Mouse (Mus musculus): ENCODE data around the gene Dip2b.

DNA sequence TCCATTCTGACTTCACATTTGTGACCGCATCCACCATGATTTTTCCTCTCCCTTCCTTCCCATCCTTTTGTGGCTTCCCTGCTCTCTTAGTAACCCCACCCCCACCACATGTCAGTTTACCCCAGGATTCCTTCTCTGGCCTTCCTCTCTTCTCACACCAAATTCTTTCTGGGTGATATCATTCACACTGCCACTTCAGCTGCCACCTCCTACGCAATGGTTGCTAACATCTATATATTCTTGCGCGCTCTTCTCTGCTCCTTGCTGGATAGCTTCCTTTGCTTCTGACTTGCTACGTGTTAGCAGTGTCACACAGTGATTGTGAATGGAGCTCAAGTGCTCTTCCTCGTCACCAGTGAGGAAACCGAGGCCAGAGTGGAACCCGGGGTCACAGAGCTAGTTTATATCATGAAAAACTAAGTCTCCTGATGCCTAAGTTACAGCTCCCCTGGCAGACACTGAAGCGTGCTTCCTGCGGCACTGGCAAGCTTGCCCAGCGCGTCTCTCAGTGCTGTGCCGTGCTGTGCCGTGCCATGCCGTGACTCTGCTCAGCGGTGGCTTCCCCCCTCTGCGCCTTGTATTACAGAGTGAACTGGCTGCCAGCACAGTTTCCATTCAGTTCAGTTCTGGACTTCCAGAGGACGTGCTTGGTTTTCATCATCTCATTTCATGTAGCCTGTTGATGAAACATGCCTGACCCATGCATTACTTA is 69.8 kb downstream of the Dip2b start:
- TF ChIP-seq CTCF (IDR thresholded peaks at IDR 0.05; ENCODE audit: insufficient read depth, low read length) = no peak
- no peak for TF ChIP-seq POLR2A (IDR thresholded peaks at IDR 0.05; ENCODE audit: borderline replicate concordance, extremely low read depth, low read depth, low read length)

Measured in lung, adult 2 months (tissue).